Mouse (Mus musculus) embryonic fibroblast, embryonic 13.5 days (primary cell): ENCODE measurements around the gene Mad2l2.

Source experiments
- CTCF ChIP-seq: IDR thresholded peaks from 2 replicates; pipeline ENCODE4 v1.5.1; 2011; ENCODE audit warnings: mild to moderate bottlenecking, control low read depth, low read length, moderate library complexity, borderline replicate concordance; ENCODE audit not compliant: insufficient read depth
- POLR2A ChIP-seq: IDR thresholded peaks from 2 replicates; pipeline ENCODE4 v1.6.1; 2011; ENCODE audit warnings: low read depth, mild to moderate bottlenecking, control low read depth, low read length, moderate library complexity

DNA sequence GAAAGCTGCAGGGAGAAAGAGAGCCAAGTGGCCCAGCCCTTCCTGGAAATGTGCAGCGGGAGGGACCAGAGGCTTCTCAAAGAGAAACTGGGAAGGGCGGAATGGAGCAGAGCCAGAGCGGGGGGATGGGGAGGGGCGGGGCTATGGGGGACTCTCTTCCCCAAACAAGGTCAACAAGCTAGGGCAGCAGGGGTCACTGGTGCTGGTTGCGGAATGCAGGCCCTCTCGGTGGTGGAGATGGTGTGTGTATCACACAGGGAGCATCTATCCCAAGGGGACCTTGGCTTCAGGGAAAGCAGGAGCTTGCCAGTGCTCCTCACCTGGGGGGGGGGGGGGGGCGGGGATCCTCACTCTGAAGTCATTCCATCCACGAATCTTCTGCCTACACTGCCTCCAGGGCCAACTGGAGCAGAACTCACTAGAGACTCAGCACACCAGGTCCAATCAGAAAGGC is 45.9 kb upstream of the Mad2l2 start:
- TF ChIP-seq POLR2A (no peak), CTCF (no peak)
